Mouse (Mus musculus): ENCODE measurements at regions not wholly inside any gene's neighbourhood (a gene's known extent, or its start where the extent isn't known, plus 50 kb on each side); places are given as distances from the start of the nearest gene placed in this dataset.

DNA sequence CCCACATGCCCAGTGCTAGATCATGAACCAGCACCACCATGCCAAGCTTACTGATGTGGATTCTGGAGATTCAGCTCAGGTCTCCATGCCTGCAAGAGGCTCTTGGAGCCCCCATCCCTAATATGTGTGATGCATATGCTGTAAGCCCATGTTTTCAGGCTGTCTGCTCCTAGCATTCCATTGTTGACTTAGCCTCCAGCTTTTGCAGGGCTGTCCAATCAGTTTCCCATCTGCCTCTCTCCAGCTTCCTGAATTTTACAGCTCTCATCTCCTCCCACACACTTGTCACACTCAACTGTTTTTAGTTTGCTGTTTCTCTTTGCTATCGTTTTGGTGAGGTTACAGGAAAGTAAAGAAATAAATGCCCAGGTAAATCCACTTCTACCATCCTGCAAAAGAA, 629.2 kb upstream of the Arpp21 start:
- no peak for DNase-seq (ENCODE audit: low read depth)

DNA sequence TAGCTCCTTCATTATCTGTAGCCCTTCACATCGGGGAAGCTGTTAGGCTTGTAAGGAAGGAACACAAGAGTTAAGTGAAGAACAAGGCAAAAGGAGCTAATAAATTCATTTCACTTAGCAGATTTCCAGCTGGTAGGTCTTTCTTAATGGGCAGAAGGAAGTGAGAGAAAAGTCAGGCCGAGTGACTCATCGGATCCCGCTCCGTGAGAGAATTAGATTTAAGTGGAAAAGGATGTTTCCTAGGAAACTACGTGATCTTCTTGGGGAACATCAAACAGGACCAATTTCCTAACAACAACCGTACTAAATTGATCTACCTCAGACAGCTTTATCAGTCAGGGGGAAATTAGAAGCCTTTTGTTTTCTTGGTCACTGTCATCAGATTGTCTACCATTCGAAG, 625.4 kb upstream of the Arpp21 start:
- DNase-seq (ENCODE audit: low read depth): no peak

DNA sequence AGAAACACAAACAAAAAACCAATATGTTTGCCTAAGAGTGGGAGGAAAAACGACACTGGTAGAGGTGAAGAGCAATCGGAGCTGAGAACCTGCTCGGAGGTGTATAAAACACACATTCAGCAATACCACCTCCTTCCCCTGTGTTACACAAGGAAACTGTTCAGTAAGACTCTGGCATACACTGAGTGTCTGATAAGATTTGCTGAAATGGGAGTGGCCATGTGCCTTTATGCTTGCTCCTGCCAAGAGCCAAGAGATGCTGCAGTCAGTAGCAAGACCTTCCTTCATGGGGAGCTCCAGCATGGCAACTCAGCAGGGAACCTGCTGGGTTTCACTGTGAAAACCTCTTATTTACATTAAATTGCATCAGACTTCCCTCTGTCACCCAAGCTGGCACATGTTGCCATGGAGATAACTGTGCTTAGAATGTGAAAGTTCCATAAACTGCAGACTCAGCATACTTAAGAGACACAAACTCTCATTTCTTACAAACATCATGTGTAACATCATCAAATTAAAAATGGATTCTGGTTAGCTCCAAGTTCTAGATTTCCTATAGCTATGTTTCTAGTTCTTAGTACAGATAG, 624.7 kb upstream of the Arpp21 start:
- DNase-seq (ENCODE audit: low read depth): no peak

DNA sequence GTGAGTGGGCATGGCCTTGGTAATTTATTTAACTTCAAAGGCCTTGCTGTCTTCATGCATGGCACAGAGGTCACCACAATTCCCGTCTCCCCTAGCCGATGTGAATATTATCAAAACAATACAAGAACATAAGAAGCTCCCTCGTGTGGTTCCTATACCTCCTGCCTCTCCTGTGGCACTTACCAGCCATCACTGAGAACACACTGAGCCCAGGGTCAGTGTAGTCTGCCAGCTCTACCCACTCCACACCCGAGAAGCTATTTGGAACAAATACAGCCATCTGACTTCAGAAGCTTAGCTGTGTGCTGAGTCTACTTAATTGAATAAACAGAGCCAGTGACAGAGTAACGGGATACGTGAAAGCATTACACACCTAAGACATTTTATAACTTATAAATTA, 605.7 kb upstream of the Arpp21 start:
- DNase-seq (ENCODE audit: low read depth): no peak

DNA sequence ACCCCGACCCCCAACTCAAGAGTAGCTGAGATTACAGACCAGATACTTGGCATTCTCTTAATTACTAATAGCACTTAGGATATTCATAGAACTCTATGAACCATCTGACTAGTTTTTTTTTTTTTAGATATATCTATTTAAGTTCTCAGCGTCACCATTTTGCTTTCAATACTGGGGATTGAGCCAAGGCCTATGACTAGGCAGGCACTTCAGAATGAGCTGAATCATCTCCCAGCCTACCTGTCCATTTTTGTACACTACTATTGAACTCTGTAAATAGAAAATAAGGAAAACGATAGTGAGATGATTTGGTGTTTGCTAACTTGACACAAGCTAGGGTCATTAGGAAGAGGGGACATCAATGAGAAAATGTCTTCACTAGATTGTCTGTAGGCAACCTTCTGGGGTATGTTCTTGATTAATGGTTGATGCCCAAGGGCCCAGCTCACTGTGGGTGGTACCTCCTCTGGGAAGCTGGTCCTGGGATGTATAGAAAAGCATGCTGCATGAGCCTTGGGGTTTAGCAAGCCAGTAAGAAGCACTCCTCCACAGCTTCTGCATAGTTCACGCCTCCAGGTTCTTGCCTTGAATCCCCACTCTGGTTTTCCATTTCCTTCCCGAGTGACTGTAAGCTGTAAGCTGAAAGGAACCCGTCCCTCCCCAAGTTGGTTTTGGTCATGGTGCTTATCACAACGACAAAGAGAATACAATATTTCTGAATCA, 603.5 kb upstream of the Arpp21 start:
- DNase-seq (ENCODE audit: low read depth): no peak

DNA sequence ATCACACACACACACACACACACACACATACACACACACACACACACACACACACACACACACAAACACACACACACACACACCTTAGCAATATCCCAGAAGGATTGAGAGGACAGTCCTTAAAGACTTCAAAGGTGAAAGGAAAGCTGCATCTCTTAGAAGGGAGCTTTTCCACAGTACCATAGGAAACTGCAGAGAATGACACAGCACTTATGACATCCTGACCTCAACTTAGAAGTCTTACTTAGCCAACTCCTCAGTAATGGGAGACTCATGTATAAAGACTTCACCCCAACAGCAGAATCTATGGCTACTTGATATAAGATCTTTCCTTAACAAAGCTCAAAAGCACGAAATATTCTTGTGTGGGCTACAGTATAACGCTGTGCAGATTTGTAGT, 601.8 kb upstream of the Arpp21 start:
- no peak for DNase-seq (ENCODE audit: low read depth)

DNA sequence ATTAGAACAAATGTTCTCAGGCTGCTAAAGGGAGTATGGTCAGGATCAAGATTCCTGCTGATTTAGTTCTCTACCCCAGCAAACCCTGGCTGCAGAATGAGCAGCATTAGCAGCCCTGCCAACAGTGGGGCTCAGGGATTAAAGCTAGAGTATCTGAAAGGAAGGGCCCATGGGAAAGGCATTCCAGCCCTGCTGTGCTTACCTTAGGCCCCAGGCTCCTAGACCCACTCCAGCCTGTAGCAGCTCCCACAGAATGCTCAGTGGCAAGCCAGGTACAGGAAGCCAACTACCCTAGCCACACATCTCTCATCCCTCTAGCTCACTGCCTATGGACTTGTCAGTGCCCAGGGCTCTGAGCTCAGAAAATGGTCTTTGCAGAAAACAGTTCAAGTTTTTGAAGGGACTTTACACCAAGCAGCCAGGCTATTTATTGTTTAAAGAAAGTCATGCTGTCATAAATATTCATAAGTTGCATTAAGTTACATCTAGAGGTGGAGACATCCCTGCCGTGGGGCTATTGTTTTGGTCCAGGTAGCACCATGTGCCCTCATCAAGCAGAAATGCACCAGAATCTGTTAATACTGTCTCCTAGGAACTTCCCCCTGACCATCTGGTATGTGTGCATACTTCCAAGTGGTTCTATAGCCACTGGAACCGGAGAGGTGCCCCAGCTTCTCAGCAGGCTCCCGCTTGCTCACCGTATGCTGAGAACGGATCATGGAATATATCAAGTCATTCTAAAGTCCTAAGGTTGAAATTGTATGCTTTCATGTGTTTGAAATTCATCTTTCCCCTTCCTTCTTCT, 598.9 kb upstream of the Arpp21 start:
- DNase-seq (ENCODE audit: low read depth): no peak

DNA sequence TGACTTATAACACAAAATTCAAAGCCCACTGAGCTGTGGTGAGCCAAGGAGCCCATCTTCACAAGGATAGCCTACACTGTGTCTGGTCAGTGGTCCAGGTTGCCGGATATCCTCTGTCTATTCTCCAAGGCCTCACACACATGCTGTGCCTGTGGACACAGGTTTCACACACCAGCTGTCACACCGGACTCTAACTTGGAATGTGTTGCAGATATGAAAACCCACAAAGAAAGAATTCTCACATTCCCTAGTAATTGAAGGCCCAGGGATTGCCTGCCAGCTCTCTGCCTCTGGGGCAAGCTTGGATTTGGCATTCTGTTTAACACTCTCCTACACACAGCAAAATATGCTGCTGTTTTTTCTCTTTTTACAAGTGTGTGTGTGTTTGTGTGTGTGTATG, 595.4 kb upstream of the Arpp21 start:
- no peak for DNase-seq (ENCODE audit: low read depth)

DNA sequence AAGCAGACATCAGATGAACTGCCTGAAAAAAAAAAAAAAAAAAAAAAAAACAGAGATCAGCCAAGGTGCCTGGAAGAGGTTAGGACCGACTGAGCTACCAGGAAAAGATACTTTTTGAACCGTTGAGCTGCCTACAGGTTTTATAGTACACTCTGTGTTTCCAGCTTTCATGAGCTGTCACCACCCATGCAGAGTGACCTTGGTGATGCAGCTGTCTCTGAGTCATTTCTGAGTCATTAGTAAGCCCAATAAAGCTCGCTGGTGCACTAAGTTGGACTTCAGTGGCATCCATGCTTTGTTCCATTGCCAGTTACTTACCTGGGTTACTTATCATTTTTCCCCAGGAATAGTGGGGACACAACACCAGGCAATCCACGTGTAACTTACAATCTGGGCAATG, 592.9 kb upstream of the Arpp21 start:
- no peak for DNase-seq (ENCODE audit: low read depth)

DNA sequence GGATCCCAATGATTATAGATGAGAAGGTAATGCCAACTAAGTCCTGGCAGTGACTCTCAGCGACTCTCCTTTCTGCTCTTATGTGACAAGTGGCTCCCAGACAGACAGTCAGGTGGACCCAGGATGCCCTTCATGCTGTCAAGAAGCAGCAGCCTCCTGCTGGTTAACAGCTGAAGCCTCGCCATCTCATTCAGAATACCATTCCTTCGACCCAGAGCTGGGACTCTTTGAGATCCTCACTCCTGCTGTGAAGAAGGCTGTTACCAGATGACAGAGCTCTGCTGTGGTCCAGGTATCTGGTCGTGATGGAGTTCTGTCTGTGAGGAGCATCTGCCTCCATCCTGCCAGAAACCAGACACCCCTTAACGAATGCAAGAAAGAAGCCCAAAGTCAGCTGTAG, 590.9 kb upstream of the Arpp21 start:
- no peak for DNase-seq (ENCODE audit: low read depth)

DNA sequence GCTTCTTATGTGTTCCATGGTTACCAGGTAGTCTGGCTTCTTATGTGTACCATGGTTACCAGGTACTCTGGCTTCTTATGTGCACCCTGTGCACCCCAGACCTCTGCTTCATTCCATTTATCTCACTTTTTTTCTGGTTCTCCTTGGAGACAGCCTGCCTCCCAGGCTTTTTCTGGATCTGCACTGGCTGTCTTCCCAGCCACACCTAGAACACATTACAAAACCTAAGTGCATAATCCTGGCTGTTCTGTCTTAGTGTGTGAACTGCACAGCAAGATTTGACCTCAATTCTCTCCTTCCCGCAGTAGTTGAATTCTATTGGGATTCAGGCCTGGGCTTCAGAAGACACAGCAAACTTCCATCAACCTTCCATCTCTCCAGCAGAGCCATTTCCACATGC, 586.2 kb upstream of the Arpp21 start:
- no peak for DNase-seq (ENCODE audit: low read depth)

DNA sequence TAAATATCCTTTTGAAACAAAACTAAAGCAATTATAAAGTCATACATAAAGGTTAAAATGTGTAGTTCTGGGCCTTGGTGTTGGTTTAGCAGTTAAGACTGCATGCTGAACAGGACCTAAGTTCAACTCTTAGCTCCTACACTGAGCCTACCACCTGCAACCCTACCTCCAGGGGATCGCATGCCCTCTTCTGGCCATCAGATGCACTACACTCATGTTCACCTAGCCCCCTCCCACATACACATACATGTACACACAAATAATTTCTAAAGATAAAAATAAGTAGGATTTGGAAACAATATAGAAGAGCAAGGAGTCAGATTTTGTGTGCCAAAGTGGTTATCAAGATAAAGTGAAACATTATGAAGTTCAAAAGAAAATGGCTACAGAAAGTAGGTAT, 576.2 kb upstream of the Arpp21 start:
- no peak for DNase-seq (ENCODE audit: low read depth)

DNA sequence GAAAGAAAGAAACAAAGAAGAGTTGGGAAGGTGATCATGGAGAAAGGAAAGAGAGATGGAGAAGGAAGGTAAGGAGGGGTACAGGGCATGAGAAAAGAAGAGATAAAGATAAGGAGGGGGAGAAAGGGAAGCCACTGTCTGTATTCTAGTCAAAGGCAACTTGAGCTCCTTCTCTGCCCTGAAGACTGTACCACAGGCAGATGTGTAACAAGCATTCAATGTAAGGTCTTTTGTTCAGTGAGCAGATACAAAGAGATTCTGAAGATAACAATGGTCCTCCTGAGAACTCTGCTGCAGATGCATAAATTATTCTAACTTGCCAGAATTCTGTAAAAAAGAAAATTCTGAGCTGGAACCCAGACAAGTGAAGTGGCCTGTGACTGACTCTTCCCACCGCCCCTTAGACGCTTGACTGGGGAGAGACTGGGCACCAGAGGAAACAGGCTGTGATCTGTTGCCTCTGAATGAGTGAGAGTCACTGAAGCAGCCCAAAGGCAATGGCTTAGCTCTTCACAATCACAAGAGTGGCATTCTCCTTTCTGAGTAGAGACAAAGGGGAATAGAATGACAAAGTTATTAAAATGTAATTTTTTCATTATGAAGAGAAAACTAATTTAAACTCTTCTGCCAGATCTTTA, 564.0 kb upstream of the Arpp21 start:
- DNase-seq (ENCODE audit: low read depth): no peak

DNA sequence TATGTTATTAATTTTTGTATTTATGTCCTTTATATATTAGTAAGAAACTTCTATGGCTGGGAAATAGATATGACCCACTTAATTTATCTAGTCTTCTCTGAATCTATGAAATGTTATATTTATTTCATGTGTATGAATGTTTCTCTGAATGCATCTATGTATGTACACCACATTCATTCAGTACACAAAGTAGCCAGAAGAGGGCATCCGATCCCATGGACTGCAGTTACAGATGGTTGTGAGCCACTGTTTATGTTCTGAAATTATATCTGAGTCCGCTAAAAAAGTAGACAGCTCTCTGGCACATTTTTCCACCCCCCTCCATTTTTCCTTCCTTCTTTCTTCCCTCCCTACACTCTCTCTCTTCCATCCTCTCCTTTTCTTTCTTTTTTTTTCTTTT, 557.8 kb upstream of the Arpp21 start:
- DNase-seq (ENCODE audit: low read depth): no peak

DNA sequence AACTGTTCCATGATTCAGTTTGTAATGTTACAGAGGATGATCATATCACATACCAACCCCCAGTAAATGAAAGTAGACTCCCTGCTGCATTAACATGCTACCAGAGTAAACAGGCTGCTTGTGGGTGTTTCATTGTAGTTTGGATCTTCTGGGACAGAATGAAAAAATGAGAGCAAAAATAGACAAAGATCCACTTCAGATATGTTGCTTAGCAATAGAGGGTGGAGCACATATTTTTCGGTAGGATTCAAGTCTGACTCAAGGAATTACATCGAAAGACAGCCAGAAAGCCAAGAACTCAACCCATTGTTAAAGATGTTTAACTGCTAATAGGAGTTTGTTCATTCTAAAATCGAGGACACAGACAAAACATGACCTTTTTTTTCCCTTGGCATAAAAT, 536.2 kb upstream of the Arpp21 start:
- no peak for DNase-seq (ENCODE audit: low read depth)

DNA sequence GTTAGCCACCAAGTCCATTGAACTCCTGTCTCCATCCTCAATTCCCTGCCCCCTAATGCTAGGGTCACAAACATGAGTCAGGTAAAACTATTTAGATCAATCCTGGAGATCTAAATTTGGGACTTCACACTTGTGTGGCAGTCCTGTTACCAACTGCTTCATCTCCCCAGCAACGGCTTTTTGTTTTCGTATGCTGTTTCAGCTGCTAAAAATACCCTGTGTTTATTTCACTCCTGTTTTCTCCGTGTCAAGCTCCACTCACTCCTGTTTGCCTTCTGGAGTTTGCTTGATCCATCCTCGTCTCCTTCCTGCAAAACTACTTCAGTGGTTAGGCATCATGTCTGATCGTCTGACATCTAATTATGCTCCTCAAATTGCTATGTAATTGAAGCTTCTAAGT, 508.9 kb upstream of the Arpp21 start:
- no peak for DNase-seq (ENCODE audit: low read depth)

DNA sequence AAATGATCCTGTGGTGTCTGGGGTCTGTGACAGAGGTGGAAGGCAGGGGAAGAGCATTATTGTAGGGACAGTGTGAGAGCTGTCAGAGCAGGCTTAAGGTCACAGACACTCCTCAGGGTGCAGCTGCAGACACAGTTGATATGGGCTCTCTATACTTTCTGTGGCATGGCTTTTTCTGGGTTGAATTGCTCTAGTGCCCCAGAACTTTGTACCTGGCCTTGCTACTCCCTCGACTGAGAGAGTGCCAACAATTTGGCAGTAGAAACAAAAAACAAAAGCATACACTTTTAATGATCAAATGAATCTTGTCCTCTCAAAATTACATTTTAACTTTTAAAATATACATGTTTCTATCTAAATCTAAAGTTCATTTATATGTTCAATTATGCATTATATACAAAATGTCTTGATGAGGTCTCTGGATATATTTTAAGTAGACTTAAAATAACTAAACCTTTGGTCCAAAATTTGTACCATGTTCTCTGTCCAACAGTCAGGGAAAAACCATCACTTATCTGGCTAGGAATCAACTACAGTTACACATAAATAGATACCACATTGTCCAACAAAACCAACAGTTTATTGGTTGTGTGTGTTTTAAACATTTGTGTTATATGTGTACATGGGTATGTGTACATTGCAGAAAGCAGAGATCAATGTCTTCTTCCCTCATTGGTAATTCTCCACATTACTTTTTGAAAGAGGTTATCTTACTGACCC, 508.3 kb upstream of the Arpp21 start:
- no peak for DNase-seq (ENCODE audit: low read depth)

DNA sequence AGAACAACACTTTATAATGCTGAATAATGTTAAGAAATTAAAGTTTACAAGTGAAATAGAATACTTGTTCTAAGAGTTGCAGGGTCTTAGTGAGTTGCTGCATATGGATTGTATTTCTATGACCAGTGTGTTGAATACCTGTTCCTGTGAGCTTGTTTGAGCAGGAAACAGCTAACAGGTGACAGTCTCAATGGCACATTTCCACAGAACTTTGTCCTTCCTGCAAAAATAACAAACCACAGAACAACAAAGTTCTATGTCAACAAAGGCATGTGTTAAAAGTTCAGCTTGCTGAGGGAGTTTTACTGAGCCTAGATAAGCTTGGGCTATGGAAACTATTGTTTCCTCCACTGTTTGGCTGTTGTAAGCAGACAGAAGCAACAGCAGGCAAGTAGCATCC, 500.0 kb upstream of the Arpp21 start:
- DNase-seq (ENCODE audit: low read depth): no peak

DNA sequence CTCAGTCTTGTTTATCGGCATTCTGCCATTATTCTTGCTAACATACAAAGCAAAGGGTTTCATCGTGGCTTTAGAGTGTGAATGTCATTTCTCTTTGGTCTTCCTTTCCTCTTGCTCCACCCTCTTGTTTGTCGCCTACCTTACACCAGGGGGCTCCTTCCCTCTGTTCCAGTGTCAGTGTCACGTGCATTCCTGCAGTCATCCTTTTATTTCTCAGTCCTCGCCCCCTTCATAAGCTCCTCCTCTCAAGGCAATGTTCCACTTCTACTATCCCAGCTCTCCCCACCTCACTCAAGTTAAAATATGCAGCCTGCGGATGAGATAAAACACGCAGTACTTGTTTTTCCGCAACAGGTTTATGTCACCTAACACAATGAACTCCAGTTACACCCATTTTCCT, 489.8 kb upstream of the Arpp21 start:
- DNase-seq (ENCODE audit: low read depth): no peak

DNA sequence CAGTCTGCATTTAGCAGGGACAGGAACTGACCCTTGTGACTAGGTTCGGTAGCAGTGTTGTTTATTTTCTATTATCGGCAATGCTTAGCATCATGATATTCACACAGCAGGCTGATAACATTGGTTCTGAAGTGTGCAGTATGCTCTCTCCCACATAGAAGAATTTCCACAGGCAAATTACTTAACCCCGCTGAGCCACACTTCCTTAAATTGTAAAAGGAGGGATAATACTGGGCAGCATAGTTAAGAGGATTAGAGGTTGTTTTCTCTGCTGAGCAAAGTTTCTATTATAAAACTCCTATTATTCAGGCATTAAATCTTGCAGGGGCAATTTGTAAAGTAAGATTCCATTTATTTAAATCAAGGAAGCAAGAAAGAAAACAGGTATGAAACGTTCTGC, 489.4 kb upstream of the Arpp21 start:
- DNase-seq (ENCODE audit: low read depth): no peak

DNA sequence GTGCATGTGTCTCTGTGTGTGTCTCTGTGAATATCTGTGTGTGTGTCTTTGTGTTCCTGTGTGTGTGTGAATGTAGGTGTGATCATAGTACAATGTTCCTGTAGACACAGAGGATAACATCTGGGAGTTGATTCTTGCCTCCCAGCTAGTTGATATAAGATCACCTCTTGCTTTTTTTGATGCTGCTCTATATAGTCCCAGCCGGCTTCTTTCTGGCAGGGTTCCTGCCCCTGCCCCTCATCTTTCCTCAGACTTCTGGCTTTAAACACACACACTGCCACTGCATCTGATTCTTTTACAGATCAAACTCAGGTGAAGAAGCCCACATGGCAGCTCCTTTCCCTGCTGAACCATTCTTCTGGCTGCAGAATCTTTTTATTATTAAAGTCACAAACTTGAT, 487.6 kb upstream of the Arpp21 start:
- no peak for DNase-seq (ENCODE audit: low read depth)

DNA sequence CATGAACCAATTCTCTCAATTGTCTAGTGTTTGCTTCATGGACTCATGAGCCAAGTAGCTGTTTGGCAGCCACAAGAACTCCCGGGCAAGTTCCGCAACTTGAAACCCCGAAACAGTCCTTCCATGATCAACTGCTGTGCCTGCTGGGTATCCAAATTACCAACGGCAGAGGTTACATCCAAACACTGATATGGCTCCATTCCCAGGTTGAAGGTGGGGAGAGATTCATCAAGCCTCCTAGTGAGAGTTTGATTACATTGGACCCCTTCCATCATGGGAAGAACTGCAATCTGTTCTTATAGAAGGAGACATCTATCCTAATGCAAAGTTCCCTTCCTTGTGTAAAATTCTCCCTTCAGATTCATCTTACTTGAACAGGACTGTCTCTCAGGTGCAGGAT, 486.8 kb upstream of the Arpp21 start:
- DNase-seq (ENCODE audit: low read depth): no peak
